Mouse (Mus musculus) adrenal gland, adult 8-10 months (tissue): Measurements from ENCODE around the gene Adk. TPM values are rescaled to one million over a fixed set of nuclear protein-coding genes. Genes with fewer than 3 reads are reported as not detected.
A peak's percentile ranks its signal among the peaks of the same experiment; 100 is the strongest.

Experiments
- DNase-seq: peaks from one replicate; pipeline ENCODE4 v3.0.0; 2022
- total RNA-seq, 4 experiments: library from RNA; stranded (reverse); gene quantifications; 2 replicates each; pipeline ENCODE4 v1.2.4; 2022

Gene Adk
- total RNA-seq, 4 experiments from 2014 or later = 151 to 212 (median 178) TPM

DNA sequence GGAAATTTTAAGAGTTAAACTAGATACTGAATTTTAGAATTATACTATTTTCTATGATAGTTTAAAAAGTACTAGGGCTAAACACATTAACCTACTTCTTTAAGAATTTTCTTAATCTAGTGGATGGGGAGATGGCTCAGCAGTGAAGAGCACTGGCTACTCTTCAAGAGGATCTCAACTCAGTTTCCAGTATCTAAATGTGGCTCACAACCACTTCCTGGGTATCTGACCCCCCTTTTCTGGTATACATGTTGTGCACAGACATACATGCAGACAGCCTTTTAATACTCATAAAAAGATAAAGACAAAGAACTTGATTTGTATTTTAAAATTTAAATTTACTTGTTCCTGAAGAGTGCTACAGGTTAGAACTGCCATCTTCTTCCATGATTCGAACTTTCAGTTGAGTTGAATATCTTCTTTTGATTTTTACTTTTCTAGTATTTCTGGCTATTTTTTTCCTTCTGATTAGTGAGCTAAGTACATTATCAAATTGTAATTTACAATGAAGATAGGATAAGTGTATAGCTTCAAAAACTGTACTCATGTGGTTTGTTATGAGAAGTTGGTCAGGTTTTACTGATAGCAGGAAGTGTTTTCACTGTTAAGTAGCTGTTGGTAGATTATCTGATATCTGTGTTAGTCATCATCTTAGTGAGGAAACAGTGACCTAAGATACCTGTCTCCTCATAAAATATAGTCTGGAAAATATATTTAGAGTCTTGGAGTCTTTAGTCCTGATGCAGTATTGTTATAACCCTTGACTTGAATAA lies 121.8 kb downstream of the Adk start:
- DNase-seq = no peak

DNA sequence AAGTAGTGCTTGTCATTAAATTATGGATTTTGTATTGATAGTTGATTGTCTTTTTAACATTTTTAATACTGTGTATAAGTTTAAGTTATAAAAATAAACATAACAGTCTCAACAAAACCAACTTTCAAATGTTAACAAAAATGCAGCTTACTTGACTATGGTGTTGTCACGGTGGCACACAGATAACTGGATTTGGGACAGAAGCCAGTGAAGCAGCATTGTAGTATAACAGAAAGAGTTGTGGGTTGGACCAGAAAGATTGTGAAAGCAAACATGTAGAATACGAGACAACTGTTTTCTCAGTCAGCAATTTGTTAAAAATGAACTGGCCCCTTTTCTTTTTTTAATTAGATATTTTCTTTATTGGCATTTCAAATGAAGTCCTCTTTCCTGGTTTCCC lies 122.4 kb downstream of the Adk start:
- no peak for DNase-seq

DNA sequence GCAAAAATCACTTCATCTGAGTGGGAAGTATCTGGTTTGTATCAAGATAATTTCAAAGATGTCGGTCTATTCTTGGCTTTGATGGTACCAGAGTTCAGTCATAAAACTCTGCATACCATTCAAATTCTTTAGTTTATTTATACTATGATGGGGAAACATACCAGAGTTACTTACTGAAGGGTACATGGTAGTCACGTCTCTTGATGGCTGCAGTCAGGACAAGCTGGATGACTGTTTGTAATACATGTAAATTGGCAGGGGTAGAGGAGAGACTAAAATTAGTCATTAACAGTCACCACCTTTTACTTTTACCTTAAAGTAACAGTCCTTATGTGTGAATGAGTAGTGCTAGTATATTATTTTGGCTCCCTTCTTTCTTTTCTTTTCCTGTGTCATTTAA lies 125.4 kb downstream of the Adk start:
- DNase-seq = no peak

DNA sequence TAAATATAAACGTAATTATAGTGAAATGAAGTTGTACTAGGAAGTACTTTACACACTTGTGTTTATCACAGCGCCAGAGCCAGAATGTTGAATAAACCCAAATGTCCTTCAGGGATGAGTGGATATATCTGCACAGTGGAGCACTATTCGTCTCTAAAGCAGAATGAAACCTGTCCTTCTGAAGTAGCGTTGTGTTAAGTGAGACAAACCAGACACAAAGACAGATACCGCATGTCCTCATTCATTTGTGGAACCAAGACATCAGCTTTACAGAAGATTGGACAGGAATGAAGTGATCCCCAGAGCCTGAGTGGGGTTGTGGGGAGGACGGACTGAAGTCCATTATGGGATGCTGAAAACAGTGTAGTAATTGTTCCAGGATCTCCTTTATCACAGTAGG lies 126.0 kb downstream of the Adk start:
- DNase-seq = no peak

DNA sequence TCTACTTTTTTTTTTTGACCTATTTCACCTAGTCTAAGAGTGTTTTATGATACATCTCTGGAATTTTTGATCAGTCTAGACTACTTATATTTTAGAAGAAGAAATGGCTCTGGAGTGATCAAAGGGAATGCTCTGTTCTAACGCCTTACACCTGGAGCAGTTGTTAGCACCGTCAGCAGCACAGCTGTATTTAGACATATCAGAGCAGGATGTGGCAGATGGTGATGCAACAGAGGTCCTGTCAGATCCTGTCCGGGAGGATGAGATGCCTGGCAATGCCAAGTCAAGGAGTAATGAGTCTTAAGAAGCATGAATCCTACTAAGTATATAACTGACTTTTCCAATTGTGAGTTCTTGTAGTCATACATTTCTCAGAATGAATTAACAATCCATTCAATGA lies 128.7 kb downstream of the Adk start:
- DNase-seq = no peak

DNA sequence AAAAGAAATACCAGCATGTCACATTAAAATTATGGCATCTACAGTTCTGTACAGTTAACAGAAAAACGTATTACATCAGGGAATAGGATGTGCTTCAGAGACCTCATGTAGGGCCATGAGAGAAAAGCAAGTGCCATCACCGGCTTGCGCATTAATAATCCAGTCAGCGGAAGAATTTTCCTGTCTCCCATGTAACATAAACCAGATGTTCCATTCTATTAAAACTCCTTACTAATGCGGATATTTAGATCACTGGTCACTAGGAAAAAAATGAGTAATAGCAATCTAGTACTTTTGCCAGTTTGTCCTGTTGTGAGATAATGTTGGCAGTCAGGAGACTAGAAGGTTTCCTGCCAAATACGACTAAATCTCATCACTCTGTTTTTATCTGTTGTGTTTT lies 139.6 kb downstream of the Adk start:
- no peak for DNase-seq

DNA sequence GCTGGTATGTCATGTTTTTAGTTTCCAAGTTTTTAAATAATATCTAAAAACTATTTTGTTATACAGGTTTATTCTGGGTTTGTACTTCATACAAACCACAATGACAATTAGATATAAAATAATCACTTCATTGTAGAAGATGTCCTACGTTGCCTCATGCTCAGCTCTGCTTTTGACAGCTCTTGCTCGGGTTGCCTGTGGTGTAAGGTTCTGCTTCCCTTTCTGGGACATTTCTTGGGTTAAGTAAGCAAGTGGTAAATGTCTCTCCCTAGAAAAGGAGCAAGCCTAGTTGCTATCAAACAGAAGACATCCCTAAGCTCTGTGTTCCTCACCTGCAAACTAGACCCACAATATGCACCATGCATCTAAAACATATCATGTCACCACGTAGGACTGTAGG lies 140.4 kb downstream of the Adk start:
- DNase-seq = no peak

DNA sequence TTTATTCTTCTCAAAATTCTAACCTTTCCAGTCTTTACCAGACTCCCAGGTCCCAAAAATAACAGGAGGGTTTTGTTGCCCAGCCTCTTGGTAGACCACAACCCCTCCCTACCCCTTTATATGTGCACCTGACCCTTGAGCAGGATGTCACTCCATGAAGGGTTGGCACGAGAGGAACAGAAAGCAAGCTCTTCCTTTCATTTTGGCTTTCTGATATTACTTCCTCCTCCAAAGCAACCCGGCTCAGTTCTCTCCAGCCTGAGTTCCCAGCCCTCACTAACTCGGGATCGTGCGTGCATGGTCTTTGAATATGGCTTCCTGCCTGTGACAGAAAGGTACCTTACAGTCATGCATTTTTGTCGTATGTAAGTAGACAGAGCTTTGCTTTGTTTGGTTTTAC lies 142.0 kb downstream of the Adk start:
- DNase-seq = no peak

DNA sequence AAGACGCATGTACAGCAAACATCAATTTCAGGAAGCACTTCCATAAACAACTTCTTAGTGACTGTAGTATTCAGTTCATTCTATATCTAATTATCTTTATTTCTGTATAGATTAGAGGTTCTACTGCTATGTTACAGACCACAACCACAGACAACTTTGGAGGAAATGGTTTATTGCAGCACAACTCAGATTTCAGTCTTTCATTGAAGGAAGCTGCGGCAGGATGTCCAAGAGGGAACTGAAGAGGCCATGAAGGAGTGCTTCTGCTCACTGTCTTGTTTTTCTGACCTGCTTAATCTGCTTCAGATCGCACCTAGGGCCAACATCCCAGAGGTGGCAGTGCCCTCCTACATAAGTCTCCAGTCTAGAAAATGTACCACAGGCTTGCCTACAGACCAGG lies 148.5 kb downstream of the Adk start:
- no peak for DNase-seq

DNA sequence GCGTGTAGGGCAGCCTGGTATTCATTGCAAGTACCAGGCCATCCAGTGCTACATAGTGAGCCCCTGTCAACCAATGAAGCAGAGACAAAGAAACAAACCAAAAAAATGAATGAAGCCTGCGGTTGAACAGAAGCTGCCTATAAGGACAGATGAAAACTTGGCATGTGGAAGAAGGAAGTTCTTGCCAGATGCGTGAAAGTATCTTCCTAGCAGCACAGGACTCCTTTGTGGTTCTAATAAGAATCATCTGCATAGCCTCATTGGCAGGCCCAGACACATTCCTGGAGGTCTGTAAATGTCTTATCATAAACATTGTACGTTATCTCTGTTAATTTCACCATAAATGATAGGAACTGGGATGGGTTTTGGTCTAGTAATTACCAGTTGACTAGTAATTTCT lies 154.1 kb downstream of the Adk start:
- no peak for DNase-seq

DNA sequence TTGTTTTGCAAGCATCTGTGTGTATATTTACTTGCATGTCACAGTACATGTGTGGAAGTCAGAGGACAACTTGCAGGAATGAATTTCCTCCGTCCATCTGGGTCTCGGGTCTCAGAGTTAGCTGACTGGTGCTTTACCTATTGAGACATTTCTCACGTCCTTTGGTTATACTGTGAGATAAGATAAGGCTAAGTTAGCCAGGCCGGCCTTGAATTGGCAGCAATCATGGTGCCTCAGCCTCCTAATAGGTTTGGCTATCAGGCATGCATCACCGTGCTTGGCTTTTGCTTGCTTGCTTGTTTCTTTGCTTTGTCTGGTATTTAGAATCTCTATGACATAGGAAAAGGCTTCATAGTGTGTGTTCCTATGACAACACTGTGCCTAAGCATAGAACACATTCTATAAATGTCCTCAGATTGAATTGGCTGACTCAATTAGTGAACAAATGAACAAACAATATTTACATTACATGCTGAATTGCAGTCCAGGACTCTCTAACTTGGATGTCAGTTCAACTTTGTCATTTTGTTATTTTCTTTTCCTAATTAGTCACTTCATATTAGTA lies 169.3 kb downstream of the Adk start:
- peak; percentile 9 for DNase-seq

DNA sequence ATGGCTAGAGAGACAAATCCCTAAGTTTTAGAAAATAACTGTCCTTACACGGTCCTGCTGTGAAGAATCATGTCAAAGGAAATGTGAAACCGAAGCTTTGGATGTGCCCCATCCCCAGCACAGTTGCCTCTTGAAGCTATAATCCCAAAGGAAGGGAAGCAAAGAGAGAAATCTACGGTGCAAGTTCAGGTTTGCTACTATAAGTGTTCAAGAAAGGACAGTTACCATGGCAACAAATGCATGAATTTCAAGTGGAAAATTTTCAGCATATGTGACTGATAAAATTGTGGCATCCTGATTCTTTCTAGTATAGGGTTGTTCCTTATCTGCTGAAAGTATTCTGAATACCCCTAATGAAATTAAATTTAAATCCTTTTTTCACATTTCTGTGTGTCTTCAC lies 169.8 kb downstream of the Adk start:
- no peak for DNase-seq

DNA sequence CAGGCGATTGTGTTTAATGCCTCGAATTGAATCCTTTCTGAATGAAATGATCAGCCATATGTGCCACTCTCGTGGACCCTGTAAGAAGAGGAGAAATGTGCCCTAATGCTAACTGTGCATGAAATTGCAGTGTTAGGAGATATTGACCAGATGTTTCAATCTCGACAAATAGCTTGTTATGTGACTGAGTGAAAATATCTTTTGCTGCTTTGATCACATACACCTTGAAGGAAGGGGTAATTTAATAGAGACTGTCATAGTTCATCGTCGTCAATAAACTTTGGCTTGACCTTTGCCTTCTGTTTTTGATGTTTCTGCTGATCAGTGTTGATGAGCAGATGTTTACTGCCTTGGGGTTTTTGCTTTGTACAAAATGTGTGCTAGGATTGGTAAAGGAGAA lies 171.1 kb downstream of the Adk start:
- no peak for DNase-seq

DNA sequence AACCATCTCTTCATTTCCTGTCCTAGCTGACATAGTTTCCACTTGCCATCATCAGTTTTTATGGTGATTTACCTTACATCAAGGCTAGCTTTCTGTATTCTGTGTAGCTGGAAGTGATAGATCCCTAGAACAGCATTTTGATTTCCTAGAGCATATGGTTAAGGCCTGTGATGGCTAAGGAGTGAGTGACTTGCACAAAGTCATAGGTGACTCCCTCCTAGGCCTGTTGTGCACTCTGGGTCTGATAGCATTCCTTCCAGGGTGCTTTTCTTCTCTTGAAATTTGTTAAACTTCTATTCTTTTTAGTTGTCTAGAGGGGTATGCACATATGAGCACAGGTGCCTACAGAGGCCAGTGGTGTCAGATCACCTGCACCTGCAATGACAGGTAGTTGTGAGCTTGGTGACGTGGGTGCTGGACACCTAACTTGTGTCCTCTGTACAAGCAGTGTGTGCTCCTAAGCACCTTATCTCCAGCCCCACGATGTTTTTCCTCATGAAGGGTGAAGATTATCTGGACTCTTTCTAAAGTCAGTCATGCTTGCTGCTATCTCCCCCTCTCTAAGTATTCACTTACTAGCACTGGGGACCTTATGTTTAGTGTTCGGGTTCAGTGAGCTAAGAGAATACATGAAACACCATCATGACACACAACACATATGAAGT lies 171.7 kb downstream of the Adk start:
- DNase-seq = no peak

DNA sequence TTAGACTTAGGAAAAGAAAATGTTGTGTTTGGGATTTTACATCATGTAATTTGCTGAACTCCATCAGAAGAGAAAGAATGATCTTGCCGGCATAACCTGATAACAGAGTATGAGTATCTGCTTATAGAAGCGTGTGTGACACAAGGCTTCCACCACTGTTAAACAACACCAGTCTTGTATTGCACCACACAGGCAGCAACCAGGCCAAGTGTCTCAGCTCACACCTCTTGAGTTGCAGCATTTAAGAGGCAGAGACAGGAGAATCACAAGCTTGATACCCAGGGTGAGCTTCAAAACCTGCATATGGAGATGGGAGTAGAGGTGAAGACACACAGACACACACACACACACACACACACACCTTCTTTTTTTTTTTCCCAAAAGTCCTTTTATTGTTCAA lies 184.7 kb downstream of the Adk start:
- no peak for DNase-seq

DNA sequence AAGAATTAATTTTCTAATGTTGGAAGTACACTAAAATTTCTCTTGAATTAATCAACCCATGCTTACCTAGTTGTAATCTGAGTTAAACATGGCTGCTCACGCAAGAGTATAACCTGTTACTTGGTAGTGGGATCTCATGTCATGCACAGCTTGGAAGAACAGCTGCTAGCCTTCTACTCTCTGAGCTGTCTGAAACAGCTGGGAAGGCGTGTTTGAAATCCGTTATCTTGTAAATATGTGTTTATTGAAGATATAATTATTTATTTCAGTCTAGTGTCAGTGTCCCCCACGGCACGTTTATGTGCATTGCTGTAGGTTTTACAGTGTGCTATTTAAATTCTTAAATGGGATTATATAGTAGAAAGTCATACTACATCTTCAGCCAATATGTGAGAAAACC lies 188.7 kb downstream of the Adk start:
- DNase-seq = no peak

DNA sequence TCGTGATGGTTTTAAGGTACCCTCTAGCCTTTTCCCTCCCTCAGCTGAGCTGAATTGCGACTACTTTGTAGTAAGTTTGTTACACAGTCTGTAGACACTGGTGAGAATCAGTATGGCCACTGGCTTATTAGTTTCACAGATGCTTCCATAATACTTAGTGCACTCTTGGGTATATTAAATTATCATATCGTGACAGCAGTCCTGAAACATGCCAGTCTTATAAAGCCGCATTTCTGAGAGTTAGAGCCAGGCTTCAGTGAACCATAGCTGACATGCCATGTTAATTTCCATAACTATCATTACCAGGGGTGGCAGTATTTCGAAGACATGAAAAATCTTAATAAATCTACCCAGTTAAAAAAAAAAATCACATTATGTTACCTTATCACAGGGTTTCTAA lies 199.0 kb downstream of the Adk start:
- DNase-seq = no peak

DNA sequence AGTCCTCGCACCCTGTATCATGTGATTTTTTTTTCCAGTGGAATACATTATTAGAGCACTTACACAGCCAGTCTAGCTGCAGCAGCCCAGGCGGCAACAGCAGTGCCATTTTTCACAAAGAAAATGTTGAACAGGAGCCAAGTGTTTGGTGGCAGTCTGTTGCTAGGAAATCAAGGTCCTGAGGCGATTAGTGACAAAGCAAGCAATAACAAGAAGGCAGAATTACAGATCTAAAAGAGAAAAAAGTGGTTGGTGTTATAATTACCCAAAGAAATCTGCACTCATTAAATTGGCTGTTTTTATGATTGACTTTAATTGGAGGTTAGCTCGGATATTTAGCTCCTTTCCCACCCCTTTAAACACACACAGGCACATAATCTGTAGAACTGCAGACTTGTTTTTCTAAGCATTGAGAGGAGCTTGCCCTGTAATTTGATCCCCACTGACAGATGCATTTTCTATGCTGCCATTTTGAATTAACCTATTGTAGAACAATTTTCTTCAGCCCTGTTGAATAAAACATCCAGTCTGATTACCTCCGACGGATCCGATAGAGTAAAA lies 200.0 kb downstream of the Adk start:
- DNase-seq = peak; percentile 35

DNA sequence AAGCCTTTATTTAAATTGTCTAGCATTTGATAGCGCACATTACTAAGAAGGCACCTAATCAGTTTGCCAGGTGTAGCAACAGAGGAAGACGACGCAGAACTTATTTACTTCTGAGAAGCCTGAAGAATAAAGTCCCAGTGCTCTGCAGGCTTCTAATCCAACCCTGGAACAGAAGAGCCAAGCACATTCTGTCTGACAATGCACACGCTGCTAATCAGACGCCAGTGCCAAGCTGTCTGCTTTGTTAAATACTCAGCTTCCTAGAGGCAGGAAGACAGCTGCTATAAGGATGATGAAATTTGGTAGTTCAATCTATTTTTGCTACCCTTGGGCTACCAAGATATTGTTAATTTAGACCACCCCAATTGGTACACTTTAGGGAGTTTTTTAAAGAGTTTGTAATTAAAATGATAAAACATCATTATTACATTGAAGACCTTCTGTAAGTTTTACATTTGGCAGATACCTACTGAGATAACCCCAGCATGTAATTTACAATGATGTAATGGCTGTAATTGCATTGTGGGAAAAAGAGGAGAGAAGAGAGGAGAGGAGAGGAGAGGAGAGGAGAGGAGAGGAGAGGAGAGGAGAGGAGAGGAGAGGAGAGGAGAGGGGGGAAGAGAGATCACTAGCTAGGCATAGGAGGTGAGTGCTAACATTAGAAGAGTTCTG lies 201.1 kb downstream of the Adk start:
- DNase-seq = no peak

DNA sequence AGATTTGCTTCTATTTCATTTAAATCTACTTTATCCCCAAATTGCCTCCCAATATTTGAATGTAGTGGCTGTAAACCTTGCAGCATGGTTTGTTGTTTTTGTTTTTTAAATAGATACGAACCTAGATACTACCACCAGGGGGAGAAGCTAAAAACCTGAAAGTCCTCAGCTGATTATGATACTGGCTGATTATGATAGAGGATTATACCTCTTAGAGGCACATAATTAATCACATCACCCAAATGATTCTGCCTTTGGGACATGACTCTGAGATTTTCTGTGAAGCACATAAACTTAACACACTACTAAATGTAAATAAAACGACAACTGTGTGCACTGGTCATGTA lies 201.6 kb downstream of the Adk start:
- DNase-seq = no peak

DNA sequence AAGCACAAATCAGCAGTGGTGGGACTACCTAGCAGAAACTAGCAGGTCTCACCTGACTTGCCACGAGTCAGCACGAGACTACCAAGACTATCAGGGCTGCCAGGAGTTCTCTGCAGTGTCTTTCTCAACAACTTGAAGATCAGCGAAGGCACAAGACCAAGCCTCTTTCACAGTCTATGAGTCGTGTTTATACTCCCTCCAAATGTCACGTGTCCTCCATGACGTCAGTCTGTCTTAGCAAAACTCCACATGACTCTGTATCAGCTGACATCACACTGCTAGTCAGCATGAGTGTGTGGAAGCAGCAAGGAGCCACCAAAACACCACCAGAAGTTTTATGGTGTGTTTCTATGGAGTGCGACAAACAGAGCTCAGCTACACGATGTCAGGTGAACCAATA lies 215.9 kb downstream of the Adk start:
- no peak for DNase-seq

DNA sequence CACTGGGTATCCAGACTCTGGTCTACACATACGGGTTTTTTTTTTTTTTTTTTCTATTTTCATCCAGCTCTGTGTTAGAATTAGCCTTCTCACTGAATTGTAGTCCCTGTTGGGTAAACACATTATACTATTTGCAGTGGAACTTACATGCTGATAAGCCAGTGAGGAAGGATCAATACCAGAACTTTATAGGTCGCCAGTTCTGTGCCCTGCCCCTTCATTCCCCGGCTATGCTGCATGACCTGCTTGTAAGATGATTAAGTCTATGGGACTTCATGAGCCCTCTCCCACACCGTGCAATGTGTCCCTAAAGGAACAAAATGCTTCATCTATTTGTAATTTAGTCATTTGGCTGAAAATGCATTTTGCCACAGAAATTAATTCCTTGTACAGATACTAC lies 219.1 kb downstream of the Adk start:
- DNase-seq = no peak

DNA sequence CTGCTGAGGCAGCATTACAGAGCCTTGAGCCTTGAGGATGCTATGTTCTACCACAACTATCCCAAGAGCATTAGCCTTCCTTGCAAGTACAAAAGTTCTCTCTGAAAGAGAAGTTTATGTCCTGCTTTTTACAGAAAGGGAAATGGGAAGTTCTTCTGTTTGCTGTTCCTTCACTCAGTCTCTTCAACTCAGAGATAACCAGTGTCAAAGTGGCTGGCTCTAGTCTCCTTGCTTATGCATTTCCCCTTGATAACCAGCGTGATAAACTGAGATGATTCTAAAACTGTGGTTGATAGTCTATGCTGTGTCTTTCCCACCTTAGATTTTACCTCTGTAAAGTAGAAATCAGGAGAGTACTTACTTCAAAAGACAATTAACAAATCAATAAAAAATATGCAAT lies 223.4 kb downstream of the Adk start:
- no peak for DNase-seq
